Mouse (Mus musculus) T-helper 2 cell (primary cell): ENCODE data around the gene Palm2.

ENCODE experiments used
- in situ Hi-C: fragments of 300-600 bp; cut with MboI, MseI; formaldehyde crosslinking; loops from one replicate; pipeline ENCODE4 v1.15.1; 2025; ENCODE audit warnings: high pct_unique_total_duplicates

The Palm2 gene

GRCm38 (mm10) chr4:57568268-57569068 is 134.4 kb downstream of the Palm2 start:
- in situ Hi-C loops = no loop called here

DNA sequence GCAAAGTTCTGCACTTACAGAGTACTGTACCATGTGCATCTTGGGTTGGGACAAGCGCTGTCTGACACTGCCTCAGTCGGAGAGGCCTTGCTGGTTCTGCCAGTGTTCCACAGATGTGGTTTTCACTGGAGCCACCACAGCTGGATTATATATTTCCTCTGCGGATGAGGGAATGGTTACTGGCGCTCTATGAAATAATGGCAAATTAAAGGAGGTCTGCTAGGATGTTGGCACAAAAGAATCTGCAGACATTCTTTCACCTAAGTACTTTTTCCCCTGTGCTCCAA is 135.0 kb downstream of the Palm2 start:
- in situ Hi-C loops = no loop called here

GRCm38 (mm10) chr4:57569711-57570110 is 135.7 kb downstream of the Palm2 start:
- in situ Hi-C loops = no loop called here

DNA sequence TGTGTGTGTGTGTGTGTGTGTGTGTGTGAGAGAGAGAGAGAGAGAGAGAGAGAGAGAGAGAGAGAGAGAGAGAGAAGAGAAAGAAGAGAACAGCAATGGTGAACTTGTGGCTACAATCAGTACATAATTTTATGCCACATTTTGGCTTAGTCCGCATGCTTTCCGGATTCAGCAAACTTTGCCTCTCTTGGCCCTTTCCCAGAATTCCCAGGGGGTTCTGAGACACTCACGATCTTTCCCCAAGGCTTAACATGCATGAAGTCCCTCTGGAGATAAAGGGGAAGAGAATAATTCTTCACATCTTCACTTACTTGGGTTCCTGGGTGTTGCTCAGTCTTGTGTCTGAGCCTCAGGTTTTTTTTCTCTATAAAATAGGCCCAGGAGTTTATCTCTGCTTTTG is 136.2 kb downstream of the Palm2 start:
- in situ Hi-C loops = no loop called here

- in situ Hi-C loops = no loop called here
These were observed 140.1 kb downstream of the Palm2 start for GRCm38 (mm10) chr4:57574181-57574580.

- in situ Hi-C loops = no loop called here
These were observed 140.6 kb downstream of the Palm2 start for GRCm38 (mm10) chr4:57574646-57575045.

GRCm38 (mm10) chr4:57575686-57576085 is 141.6 kb downstream of the Palm2 start:
- in situ Hi-C loops = no loop called here

DNA sequence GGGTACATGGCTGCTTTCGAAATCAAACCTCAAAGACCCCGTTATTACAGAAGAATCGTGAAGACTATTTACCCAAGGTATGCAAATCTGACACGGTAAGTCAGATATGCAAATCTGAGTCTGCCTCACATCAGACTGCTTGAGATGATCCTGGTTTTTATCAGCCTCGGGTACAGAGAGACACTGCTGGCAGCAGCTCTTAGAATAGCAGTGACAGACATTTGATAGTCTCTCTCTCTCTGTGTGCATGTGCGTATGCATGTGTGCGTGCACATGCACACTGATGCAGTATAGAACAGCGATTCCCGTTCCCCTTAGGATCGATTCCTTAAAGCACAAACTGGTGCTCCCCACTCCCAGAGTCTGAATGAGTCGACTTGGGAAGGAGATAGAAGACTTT is 142.0 kb downstream of the Palm2 start:
- in situ Hi-C loops = no loop called here

- in situ Hi-C loops = no loop called here
These were observed 145.6 kb downstream of the Palm2 start for GRCm38 (mm10) chr4:57579683-57580082.

- in situ Hi-C loops = no loop called here
These were observed 151.3 kb downstream of the Palm2 start for GRCm38 (mm10) chr4:57585281-57585800.

DNA sequence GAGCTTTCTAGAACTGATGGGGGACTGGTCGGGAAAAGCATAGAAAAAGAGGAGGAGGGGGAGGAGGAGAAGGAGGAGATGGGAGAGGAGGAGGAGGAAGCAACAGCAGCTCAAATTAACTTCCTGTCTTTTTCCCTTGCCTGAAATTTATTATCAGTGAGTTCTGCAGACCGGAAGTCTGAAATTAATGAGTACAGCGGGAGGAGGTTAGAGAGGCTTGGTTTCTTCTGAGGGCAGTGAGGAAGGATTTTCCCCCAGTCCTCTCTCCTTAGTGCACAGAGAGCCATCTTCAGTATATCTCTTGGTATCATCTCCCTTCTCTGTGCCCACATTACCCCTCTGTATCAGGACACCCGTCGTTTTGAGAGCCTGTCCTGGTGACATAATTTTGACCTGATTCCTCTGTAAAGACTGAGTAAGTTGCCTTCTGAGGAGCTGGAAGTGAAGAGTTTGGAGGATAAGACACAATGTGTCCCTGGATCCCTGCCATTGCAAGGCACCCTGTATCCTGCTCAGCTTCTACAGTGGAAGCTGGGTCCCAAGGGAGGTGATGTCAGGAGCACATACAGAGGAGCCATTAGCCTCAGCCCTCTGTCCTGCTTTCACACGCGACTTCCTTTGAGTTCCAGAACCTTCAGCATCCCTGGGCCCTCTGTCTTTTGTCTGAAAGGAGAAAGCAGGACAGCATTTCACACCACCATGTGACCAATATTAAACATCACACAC is 153.0 kb downstream of the Palm2 start:
- in situ Hi-C loops = no loop called here

GRCm38 (mm10) chr4:57588356-57588755 is 154.3 kb downstream of the Palm2 start:
- in situ Hi-C loops = no loop called here

GRCm38 (mm10) chr4:57592751-57593150 is 158.7 kb downstream of the Palm2 start:
- in situ Hi-C loops = no loop called here

- in situ Hi-C loops = loop anchor here (25.0 kb wide), 1 partner anchor 713 kb away; no protein-coding TSS in a partner anchor
These were observed 165.9 kb downstream of the Palm2 start for GRCm38 (mm10) chr4:57599946-57600345.

DNA sequence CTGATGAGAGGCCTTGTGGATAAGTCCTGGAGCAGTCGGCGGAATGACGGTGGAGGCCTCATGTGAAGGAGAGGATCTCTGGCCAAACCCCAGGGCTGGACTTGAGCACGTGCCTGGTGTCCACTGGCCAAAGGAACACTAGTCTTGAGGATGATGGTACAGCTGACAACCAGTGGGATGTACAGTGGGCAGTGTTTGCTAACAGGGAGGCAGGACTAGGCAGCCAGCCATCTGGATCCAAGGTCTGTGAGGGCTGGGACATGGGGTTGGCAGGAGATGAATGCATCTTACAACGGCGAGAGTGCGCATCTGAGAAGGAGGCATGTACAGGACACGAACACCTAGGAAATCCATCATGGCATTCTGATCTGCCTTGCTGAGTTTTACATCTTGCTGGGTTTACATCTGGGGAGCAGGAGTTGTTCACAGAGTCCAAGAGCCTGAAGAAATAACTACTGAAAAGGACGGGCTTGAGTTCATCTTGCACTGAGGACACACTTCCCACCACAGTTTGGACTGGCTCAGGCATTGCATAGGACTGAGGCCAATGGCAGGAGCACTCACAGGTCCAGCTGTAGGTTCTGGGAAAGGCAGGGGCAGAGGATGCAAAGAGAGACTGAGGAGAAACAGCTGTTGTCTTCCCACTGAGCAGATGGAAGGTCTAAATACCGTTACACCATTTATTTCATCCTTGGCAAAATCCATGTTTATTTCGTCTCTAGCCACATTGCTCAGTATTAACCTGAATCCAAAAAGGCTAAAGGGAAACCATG is 166.8 kb downstream of the Palm2 start:
- in situ Hi-C loops = loop anchor here (25.0 kb wide), 1 partner anchor 714 kb away; no protein-coding TSS in a partner anchor

GRCm38 (mm10) chr4:57601458-57601835 is 167.4 kb downstream of the Palm2 start:
- in situ Hi-C loops = loop anchor here (25.0 kb wide), 1 partner anchor 714 kb away; no protein-coding TSS in a partner anchor

DNA sequence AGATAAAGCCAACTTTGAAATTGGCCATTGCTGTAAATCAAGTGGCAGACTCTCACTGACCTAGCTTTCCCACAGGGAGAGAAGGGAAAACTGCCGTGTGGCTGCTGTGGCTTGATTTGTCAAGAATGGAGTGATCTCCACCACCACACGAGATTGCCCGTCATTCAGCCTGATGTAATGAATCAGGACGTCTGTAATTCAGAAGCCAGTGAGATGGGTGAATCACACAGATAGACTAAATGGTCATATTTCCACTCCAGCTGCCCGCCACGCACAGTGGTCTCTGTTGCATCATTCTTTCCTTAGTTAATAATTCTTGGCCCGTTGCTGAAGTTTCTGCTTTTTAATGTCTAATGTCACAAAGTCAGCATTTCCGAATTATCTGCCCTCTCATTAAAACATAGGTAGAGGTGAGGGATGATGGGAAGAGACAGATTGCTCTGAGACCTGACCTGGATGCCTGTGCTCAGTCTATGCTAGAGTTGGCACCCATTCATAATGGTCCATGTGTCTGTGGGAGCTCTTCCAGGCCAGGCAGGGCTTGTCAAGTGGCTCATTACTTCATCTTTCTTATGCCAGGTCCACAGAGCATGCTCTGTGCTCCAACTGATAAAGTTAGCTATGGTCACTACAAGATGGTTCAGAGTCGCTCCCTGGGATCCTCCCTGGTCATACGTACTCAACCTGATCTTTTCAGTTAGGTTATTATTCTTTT is 168.0 kb downstream of the Palm2 start:
- in situ Hi-C loops = loop anchor here (25.0 kb wide), 1 partner anchor 715 kb away; no protein-coding TSS in a partner anchor

GRCm38 (mm10) chr4:57606258-57606657 is 172.2 kb downstream of the Palm2 start:
- in situ Hi-C loops = loop anchor here (25.0 kb wide), 1 partner anchor 719 kb away; no protein-coding TSS in a partner anchor

DNA sequence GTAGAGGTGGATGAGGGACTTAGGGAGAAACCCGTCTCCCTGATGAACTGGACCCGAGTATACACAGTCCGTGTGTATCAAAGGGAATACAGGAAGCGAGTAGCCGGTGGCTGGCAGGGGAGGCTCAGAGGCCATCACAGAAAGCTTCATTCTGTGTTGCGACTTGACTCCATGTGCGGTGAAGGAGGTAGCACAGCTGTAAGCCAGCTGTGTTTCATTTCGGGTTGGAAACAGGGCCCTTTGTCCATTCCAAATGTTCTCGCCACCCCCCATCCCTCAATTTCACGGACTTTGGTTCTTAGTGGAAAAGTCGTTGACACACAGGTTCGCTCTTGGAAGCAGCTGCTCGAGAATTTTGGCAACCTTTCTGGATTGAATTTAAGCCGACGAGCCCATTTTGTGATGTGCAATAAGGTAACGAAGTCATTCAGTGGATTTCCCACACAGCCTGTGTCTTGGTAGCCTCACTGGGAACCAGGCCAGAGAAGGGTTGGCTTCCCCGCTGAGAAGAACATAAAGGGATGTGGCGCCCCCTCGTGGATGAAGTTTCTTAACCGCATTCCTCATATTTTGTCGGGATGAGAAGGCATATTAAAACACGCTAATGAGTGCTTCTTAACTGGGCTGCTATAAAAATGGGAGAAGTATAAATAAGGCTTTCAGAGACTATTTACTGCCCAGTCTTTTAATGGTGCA is 173.3 kb downstream of the Palm2 start:
- in situ Hi-C loops = loop anchor here (25.0 kb wide), 1 partner anchor 720 kb away; no protein-coding TSS in a partner anchor

GRCm38 (mm10) chr4:57611303-57612077 is 177.4 kb downstream of the Palm2 start:
- in situ Hi-C loops = loop anchor here (10.0 to 25.0 kb wide), 2 partner anchors 724 to 1447 kb away; no protein-coding TSS in a partner anchor
